Mouse (Mus musculus) heart, embryonic 16.5 days (tissue): ENCODE data around the gene Mdga1. TPM values are rescaled to one million over a fixed set of nuclear protein-coding genes. Genes with fewer than 3 reads are reported as not detected.

Experiments
- ATAC-seq: fragments of 200-750 bp; cut with Nextera tagmentation; replicated peaks from 2 replicates; pipeline ENCODE4 v1.8.0; 2017; ENCODE audit warnings: moderate number of reproducible peaks; ENCODE audit not compliant: insufficient read depth, low FRiP score; ENCODE audit errors: extremely low read depth
- H3K27ac ChIP-seq: fragments of 300-500 bp; sonication (generic); 2 replicates; pipeline ENCODE4 v1.5.1; 2014; ENCODE audit warnings: mild to moderate bottlenecking, low read length, control low read depth, moderate library complexity
- H3K27me3 ChIP-seq: fragments of 300-500 bp; sonication (generic); 2 replicates; pipeline ENCODE4 v1.6.1; 2014; ENCODE audit warnings: low read length, mixed read lengths; ENCODE audit not compliant: control insufficient read depth, insufficient read depth
- H3K36me3 ChIP-seq: fragments of 300-500 bp; sonication (generic); 2 replicates; pipeline ENCODE4 v1.6.1; 2014; ENCODE audit not compliant: control insufficient read depth, insufficient read depth
- H3K4me1 ChIP-seq: fragments of 300-500 bp; sonication (generic); 2 replicates; pipeline ENCODE4 v1.6.1; 2014; ENCODE audit warnings: low read length, mixed read lengths; ENCODE audit not compliant: control insufficient read depth, insufficient read depth
- H3K4me2 ChIP-seq: fragments of 300-500 bp; sonication (generic); 2 replicates; pipeline ENCODE4 v1.6.1; 2014; ENCODE audit warnings: low read depth, mild to moderate bottlenecking, control low read depth, low read length
- H3K4me3 ChIP-seq: fragments of 300-500 bp; sonication (generic); 2 replicates; pipeline ENCODE4 v1.5.1; 2014; ENCODE audit warnings: mild to moderate bottlenecking, control low read depth, low read length
- H3K9ac ChIP-seq: fragments of 300-500 bp; sonication (generic); 2 replicates; pipeline ENCODE4 v1.6.1; 2014; ENCODE audit warnings: low read length, control low read depth
- H3K9me3 ChIP-seq: fragments of 300-500 bp; sonication (generic); replicated peaks from 2 replicates; pipeline ENCODE4 v1.6.1; 2016; ENCODE audit warnings: low read length; ENCODE audit not compliant: control insufficient read depth
- WGBS: fragments of 180-500 bp; shearing (Covaris S2); extraction: QIAGEN DNeasy Blood & Tissue Kit; methylation state at CpG from one replicate; pipeline ENCODE4 v1.1.7; 2014; 5-methylcytosine and 5-hydroxymethylcytosine counted together
- polyA plus RNA-seq: library from polyadenylated mRNA; unstranded; fragments of >200 nt; fragmentation: Nextera tagmentation; extraction: Ambion mirVana; gene quantifications from 2 replicates; pipeline ENCODE4 v1.2.1, GENCODE M21; 2015

The Mdga1 gene
- polyA plus RNA-seq, 1 experiment from 2014 or later, result 5.7 TPM

- Histone ChIP-seq H3K9ac (no peak overlapping the region), H3K9me3 (no peaks in the 10 kb centered on the region), H3K27me3 (no peaks in the 10 kb centered on the region), H3K4me2 (no peak overlapping the region), H3K27ac (no peak overlapping the region), H3K4me1 (no peaks in the 10 kb centered on the region), H3K36me3 (no peaks in the 10 kb centered on the region), H3K4me3 (no peak overlapping the region)
- no peak for ATAC-seq
- 89% methylated on average over 7 of the region's 7 CpGs for WGBS
These were observed 3.3 kb upstream of the Mdga1 start for GRCm38 (mm10) chr17:29973226-29973625.

DNA sequence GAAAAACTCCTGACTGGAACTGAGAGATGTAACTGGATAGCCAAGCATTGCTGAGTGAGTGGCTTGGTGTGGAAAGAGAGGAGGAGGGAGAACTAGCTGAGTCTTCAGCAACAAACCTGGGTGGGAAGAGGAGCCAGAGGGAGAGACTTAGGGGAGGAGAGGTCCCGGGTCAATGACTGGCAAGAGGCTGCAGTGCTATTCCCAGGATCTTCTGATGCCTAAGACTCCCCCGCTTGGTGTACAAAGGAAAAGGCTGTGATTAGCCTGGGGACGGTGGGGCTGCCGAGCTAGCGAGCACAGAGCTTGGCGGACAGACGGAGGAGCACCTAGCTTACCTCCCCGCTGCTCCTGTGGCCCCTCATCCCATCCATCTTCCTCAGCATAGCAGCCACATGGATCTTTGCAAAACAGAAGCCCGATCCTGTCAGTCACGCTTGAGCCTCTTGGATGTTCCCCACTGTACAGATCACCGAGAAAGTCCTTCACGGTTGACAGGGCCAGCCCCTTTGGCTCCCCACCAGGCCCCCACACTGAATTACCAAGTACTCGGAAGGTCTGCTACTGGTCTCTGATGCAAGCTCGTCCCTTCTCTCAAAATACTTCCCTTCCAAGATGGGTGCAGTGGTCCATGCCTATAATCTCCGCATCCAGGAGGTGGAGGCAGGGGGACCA is 2.0 kb upstream of the Mdga1 start:
- no peak overlapping the region for H3K4me2 ChIP-seq
- H3K27me3 ChIP-seq, result no peaks in the 10 kb centered on the region
- 51% methylated on average over 15 of the region's 15 CpGs for WGBS
- no peak overlapping the region for H3K4me3 ChIP-seq
- H3K9me3 ChIP-seq, result no peaks in the 10 kb centered on the region
- H3K4me1 ChIP-seq, result no peaks in the 10 kb centered on the region
- no peak overlapping the region for H3K9ac ChIP-seq
- H3K36me3 ChIP-seq, result no peaks in the 10 kb centered on the region
- no peak for ATAC-seq
- H3K27ac ChIP-seq, result no peak overlapping the region

- Histone ChIP-seq H3K4me2 (no peak overlapping the region), H3K9ac (no peak overlapping the region), H3K27ac (no peak overlapping the region), H3K9me3 (no peaks in the 10 kb centered on the region), H3K4me3 (no peak overlapping the region), H3K36me3 (no peaks in the 10 kb centered on the region), H3K4me1 (peaks cover 12% of the 10 kb centered on the region), H3K27me3 (peaks cover 6% of the 10 kb centered on the region)
- 57% methylated on average over 5 of the region's 5 CpGs for whole genome bisulfite sequencing
- ATAC-seq, result no peak
These were observed 4.4 kb downstream of the Mdga1 start for GRCm38 (mm10) chr17:29965506-29965905.

DNA sequence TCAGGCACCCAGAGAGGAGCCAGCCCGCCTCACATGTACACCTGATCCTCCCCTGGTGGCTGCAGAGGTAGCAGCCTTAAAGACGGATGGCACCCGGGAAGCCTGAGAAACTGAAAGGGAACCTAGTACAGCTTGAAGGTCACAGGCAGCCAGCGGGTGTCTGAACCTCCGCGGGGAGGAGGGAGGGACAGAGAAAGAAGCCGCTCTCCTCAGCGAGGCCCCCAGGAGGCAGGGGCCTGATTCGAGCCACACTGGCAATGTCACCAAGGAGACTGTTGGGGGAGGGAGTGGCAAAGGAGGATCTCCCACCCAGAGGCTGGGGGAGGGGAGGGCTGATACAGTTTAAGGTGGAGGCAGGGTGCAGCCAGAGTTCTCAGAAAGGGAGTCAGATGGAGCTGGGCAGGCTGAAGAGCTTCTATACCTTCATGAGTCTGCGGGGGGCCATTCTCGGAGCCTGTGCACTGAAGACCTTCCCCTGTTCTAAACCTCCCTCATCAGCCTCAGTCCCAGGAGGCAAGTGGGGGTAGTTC is 6.1 kb downstream of the Mdga1 start:
- 4% methylated on average over 11 of the region's 11 CpGs for WGBS
- peak overlapping the region; percentile 2; the same call in 1 of the 2 replicates for H3K27ac ChIP-seq

DNA sequence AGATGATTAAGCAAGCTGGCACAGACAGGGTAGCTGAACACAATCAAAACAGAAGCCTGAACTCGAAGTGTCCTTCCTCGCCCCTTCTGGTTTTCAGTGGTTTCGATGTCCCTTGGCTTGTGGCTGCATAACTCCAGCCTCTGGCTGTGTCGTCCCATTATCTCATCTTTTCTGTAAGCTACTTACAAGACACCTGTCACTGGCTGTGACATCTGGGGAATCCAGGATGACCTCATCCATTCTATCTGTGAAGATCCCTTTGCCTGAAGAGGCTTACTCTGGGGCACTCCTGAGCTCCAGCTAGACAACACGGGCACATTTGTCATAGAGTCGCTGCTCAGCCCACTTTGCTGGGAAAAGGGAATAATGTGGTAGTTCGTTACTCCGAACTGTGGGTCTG is 14.0 kb downstream of the Mdga1 start:
- Histone ChIP-seq H3K4me1 (peaks cover 3% of the 10 kb centered on the region), H3K9ac (no peak overlapping the region), H3K27ac (no peak overlapping the region), H3K4me3 (no peak overlapping the region), H3K9me3 (peaks cover 2% of the 10 kb centered on the region), H3K27me3 (no peaks in the 10 kb centered on the region), H3K4me2 (no peak overlapping the region), H3K36me3 (no peaks in the 10 kb centered on the region)
- no peak for ATAC-seq
- WGBS, result 53% methylated on average over 8 of the region's 8 CpGs

More for the DNA sequence above, 6.1 kb downstream of the Mdga1 start:
- peaks cover 6% of the 10 kb centered on the region for H3K27me3 ChIP-seq
- peak; percentile 75 for ATAC-seq
- no peaks in the 10 kb centered on the region for H3K36me3 ChIP-seq
- peak overlapping the region; percentile 63 for H3K4me2 ChIP-seq
- peak overlapping the region; percentile 27 for H3K4me3 ChIP-seq
- H3K9ac ChIP-seq, result peak overlapping the region; percentile 71
- peaks cover 12% of the 10 kb centered on the region for H3K4me1 ChIP-seq
- peaks cover 2% of the 10 kb centered on the region for H3K9me3 ChIP-seq

DNA sequence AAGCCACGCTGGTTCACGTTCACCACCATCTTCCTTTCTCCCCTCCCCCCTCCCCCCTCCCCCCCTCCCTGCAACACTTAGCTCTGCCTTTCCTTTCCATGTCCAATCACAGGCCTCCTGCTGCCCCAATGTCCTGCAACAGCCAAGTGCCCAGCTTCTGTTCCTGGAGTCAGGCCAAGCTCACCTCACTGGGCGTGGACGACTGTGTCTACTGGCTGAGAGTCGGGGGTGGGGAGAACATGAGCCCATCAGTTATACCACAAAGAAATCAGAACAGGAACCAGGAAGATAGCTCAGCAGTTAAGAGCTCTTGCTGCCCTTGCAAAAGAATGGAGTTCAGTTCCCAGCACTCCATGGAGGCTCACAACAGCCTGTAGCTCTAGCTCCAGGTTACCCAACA is 15.6 kb downstream of the Mdga1 start:
- H3K4me1 ChIP-seq, result peaks cover 3% of the 10 kb centered on the region
- H3K27me3 ChIP-seq, result no peaks in the 10 kb centered on the region
- H3K36me3 ChIP-seq, result no peaks in the 10 kb centered on the region
- H3K27ac ChIP-seq, result no peak overlapping the region
- H3K4me3 ChIP-seq, result no peak overlapping the region
- 0 out of 2 replicates have a peak, but pooled peaks have one; percentile 37 for ATAC-seq
- no peaks in the 10 kb centered on the region; the same call in none of the 2 replicates for H3K9me3 ChIP-seq
- H3K4me2 ChIP-seq, result no peak overlapping the region
- WGBS, result 48% methylated on average over 5 of the region's 5 CpGs
- H3K9ac ChIP-seq, result no peak overlapping the region

DNA sequence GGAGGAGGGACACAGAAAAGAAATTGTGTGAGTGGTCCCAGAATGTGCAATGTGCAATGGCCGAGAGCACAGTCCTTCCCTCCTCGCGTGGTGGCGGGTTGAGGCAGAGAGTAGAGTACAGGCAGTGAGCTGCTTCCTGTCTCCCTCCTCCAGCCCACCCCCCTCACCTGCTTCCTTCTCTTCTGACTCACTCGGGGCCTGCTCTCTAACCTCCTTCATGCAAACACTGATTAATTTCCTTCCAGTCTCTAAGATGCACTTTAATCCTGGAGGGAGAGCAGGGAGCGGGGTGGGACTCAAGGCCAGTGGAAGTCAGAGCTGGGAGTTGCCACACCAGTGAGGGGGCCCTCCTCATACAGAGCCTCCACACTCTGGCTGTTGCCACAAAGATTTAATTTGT is 18.8 kb downstream of the Mdga1 start:
- no peak overlapping the region for H3K4me3 ChIP-seq
- 35% methylated on average over 3 of the region's 6 CpGs for WGBS
- no peak; the same call in 1 of the 2 replicates for ATAC-seq

DNA sequence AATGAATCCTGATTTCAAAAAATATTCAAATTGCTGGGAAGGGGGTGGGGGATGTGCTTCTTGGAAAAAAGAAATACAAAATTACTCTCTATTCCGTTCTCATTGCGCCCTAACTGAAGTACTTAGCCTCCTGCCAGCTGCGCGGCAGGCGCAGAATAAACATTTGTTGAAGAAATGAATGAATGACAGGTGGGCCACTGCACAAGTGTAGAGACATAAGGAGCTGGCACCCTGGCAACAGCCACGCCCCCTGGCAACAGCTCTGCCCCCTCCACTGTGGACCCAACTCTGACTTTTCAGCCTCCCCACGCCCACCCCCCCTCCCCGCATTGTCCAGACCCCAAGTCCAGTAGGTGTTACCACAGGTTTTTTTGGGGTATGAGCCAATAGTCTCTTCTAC is 19.3 kb downstream of the Mdga1 start:
- WGBS, result 86% methylated on average over 8 of the region's 8 CpGs
- no peak for ATAC-seq

More for the DNA sequence above, 18.8 kb downstream of the Mdga1 start:
- H3K27ac ChIP-seq, result no peak overlapping the region
- H3K36me3 ChIP-seq, result no peaks in the 10 kb centered on the region
- no peak overlapping the region for H3K9ac ChIP-seq
- no peaks in the 10 kb centered on the region for H3K27me3 ChIP-seq
- peaks cover 3% of the 10 kb centered on the region for H3K4me1 ChIP-seq
- no peak overlapping the region for H3K4me2 ChIP-seq
- H3K9me3 ChIP-seq, result no peaks in the 10 kb centered on the region

DNA sequence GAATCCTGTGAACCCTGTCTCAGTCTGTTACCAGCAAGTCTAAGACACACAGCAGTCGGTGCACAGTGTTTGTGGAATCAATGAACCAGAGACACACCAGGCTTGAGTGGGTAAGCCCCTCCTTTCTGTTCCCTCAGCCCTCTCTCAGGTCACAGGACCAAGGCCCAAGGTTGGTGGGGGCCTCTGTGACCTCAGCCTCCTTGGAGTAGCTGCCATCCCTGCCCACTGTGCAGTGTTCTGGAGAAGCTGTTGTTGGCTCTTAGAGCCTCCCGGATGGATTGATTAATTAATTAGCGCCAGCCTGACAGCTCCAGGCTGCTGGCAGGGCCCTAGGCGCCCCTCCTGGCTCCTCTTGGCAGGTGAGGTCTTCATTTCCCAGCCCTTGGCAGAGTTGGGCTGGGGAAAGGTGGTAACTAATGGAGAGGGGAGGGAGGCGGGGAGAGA is 22.6 kb downstream of the Mdga1 start:
- Histone ChIP-seq H3K27ac (no peak overlapping the region), H3K9ac (no peak overlapping the region), H3K4me3 (no peak overlapping the region), H3K4me2 (no peak overlapping the region), H3K36me3 (no peaks in the 10 kb centered on the region), H3K27me3 (no peaks in the 10 kb centered on the region), H3K9me3 (no peaks in the 10 kb centered on the region), H3K4me1 (peaks cover 4% of the 10 kb centered on the region; the same call in 1 of the 2 replicates)
- ATAC-seq, result no peak
- 59% methylated on average over 5 of the region's 5 CpGs for WGBS

More for the DNA sequence above, 19.3 kb downstream of the Mdga1 start:
- no peaks in the 10 kb centered on the region for H3K27me3 ChIP-seq
- H3K4me1 ChIP-seq, result peaks cover 3% of the 10 kb centered on the region
- H3K36me3 ChIP-seq, result no peaks in the 10 kb centered on the region
- no peak overlapping the region for H3K9ac ChIP-seq
- H3K27ac ChIP-seq, result no peak overlapping the region
- no peak overlapping the region for H3K4me2 ChIP-seq
- H3K4me3 ChIP-seq, result no peak overlapping the region
- H3K9me3 ChIP-seq, result no peaks in the 10 kb centered on the region
